Mouse (Mus musculus) hindbrain, embryonic 13.5 days (tissue): ENCODE data around the gene Rps21. TPM values are rescaled to one million over a fixed set of nuclear protein-coding genes. Genes with fewer than 3 reads are reported as not detected.

ENCODE experiments used
- ATAC-seq: fragments of 200-750 bp; cut with Nextera tagmentation; 2 replicates; pipeline ENCODE4 v1.8.0; 2017; ENCODE audit warnings: moderate TSS enrichment; ENCODE audit not compliant: low FRiP score
- H3K27ac ChIP-seq: fragments of 300-500 bp; sonication (generic); 2 replicates; pipeline ENCODE4 v1.5.1; 2015; ENCODE audit warnings: inconsistent platforms, mild to moderate bottlenecking, moderate library complexity
- H3K27me3 ChIP-seq: fragments of 300-500 bp; sonication (generic); 2 replicates; pipeline ENCODE4 v1.6.1; 2015; ENCODE audit warnings: mild to moderate bottlenecking, inconsistent platforms
- H3K36me3 ChIP-seq: fragments of 300-500 bp; sonication (generic); 2 replicates; pipeline ENCODE4 v1.6.1; 2015; ENCODE audit warnings: mild to moderate bottlenecking, inconsistent platforms
- H3K4me1 ChIP-seq: fragments of 300-500 bp; sonication (generic); replicated peaks from 2 replicates; pipeline ENCODE4 v1.6.1; 2015; ENCODE audit warnings: inconsistent platforms
- H3K4me2 ChIP-seq: fragments of 300-500 bp; sonication (generic); 2 replicates; pipeline ENCODE4 v1.6.1; 2015; ENCODE audit warnings: inconsistent platforms, mild to moderate bottlenecking, moderate library complexity
- H3K4me3 ChIP-seq: fragments of 300-500 bp; sonication (generic); 2 replicates; pipeline ENCODE4 v1.5.1; 2015; ENCODE audit warnings: mild to moderate bottlenecking, inconsistent platforms
- H3K9ac ChIP-seq: fragments of 300-500 bp; sonication (generic); 2 replicates; pipeline ENCODE4 v1.6.1; 2015; ENCODE audit warnings: mild to moderate bottlenecking, inconsistent platforms
- H3K9me3 ChIP-seq: fragments of 300-500 bp; sonication (generic); 2 replicates; pipeline ENCODE4 v1.6.1; 2016; ENCODE audit warnings: inconsistent platforms
- WGBS: fragments of 180-500 bp; shearing (Covaris S2); methylation state at CpG from one replicate; pipeline ENCODE4 v1.1.7; 2015; 5-methylcytosine and 5-hydroxymethylcytosine counted together
- polyA plus RNA-seq: library from polyadenylated mRNA; unstranded; fragments of >200 nt; fragmentation: Nextera tagmentation; extraction: Ambion mirVana; gene quantifications from 2 replicates; pipeline ENCODE4 v1.2.1, GENCODE M21; 2015

Rps21 gene
- polyA plus RNA-seq, 1 experiment from 2014 or later: 445 TPM

DNA sequence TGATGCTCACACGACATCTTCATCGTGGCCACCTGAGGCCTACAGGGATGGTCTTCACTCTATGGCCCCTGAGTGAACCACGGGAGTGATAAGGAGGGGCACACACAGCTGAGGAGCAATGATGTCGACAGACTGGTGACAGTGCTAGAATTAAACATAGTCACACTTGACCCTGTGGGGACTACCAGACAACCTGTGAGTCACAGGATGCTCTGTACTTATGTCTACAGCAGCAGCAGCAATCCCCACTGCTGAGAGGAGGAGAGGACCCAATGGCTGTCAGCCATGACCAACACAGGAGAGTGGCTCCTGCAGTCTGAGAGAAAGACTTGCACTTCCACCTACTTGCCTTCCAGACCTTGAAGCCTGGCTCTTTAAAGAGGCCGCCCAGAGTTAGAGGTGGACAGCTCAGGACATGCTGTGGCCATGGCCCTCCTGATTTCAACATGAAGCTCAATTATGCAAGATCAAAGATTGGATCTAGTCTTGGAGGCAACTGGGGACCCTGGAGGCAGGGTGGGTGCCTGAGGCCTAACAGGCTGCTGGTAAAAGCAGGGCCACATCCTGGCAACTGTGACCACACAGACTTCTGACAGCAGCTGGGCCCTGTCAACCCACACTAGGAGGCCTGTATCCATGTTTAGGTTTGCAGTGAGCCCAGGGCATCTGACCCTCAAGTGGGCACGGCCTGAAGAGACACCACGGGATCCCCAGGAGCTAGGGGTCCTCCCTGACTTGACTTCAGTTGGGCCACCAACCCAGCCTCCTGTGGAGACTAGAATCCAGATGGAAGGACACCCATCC lies 23.9 kb upstream of the Rps21 start:
- Histone ChIP-seq H3K4me1 (peaks cover 13% of the 10 kb centered on the region), H3K36me3 (no peaks in the 10 kb centered on the region), H3K4me3 (no peak overlapping the region), H3K27me3 (0 out of 2 replicates have a peak, but pooled peaks cover 8% of the 10 kb centered on the region), H3K9ac (no peak overlapping the region), H3K4me2 (no peak overlapping the region), H3K9me3 (no peaks in the 10 kb centered on the region), H3K27ac (no peak overlapping the region)
- ATAC-seq: no peak
- 86% methylated on average over 7 of the region's 7 CpGs for WGBS

DNA sequence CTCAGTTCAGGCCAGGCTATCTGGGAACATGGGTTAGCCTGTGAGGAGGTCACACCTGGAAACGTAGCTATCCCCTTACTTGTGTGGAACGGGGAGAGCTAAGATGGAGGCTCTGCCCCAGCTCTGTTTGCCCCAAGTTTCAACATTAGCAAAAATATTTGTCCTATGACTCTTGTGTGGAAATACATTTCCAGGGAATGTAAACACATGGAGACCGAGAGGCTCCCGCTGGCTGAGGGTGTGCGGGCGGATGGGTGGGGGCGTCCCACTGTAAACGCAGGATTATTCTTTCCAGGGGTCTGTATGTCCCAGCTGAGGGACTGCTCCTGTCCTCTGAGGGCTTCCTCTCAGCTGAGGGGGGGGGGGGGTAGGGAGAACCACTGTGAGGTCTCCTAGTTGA lies 22.8 kb upstream of the Rps21 start:
- no peak overlapping the region for H3K9ac ChIP-seq
- WGBS: 84% methylated on average over 8 of the region's 8 CpGs

DNA sequence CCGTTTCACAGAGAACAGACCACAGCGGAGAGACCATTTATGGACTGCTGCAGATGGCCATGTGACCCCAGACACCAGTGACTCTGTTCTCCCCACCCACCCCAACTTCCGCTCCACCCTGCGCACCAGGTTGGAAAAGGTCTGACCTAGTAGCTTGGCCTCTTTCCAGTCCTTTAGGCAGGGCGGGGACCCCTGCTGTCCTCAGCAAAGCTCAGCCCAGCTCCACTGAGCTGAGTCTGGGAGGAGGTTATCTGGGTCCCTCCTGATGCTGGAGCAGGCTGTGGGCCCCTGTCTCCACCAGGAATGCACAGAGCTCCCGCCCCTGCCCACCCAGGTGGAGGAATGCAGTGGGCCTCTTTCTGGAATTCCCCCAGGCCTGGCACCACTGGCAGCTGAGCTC lies 22.2 kb upstream of the Rps21 start:
- H3K4me2 ChIP-seq: no peak overlapping the region
- 0 out of 2 replicates have a peak, but pooled peaks cover 3% of the 10 kb centered on the region for H3K27me3 ChIP-seq
- no peak overlapping the region for H3K4me3 ChIP-seq
- H3K36me3 ChIP-seq: no peaks in the 10 kb centered on the region
- H3K27ac ChIP-seq: no peak overlapping the region
- 58% methylated on average over 6 of the region's 6 CpGs for WGBS
- no peaks in the 10 kb centered on the region for H3K9me3 ChIP-seq
- H3K9ac ChIP-seq: no peak overlapping the region
- peaks cover 8% of the 10 kb centered on the region; the same call in 1 of the 2 replicates for H3K4me1 ChIP-seq
- no peak for ATAC-seq

More for the DNA sequence above, 22.8 kb upstream of the Rps21 start:
- ATAC-seq: no peak
- Histone ChIP-seq H3K27ac (no peak overlapping the region), H3K4me2 (no peak overlapping the region), H3K4me1 (peaks cover 8% of the 10 kb centered on the region; the same call in 1 of the 2 replicates), H3K27me3 (0 out of 2 replicates have a peak, but pooled peaks cover 3% of the 10 kb centered on the region), H3K36me3 (no peaks in the 10 kb centered on the region), H3K9me3 (no peaks in the 10 kb centered on the region), H3K4me3 (no peak overlapping the region)

DNA sequence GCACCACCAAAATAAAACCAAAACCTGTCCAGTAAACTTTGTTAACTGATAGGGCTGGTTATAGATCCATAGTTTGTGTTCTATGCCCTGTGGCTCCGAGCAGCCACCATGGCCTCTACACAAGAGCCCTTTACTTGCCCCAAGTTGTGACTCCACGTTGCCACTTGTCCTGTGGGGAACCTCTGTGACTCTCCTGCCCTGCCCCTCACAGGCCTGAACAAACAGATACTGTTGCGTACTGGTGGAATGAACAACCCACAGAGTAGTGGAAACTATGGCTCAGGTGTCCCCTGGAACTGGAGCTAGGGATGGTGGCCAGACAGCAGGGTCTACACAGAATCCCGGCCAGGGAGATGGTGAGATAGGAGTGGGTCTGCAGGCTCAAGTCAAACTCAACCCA lies 21.4 kb upstream of the Rps21 start:
- H3K9me3 ChIP-seq: no peaks in the 10 kb centered on the region
- no peaks in the 10 kb centered on the region for H3K36me3 ChIP-seq
- no peak overlapping the region for H3K27ac ChIP-seq
- H3K27me3 ChIP-seq: 0 out of 2 replicates have a peak, but pooled peaks cover 3% of the 10 kb centered on the region
- WGBS: 92% methylated on average over 4 of the region's 4 CpGs
- H3K9ac ChIP-seq: no peak overlapping the region
- H3K4me3 ChIP-seq: no peak overlapping the region
- peaks cover 8% of the 10 kb centered on the region; the same call in 1 of the 2 replicates for H3K4me1 ChIP-seq
- ATAC-seq: no peak
- no peak overlapping the region for H3K4me2 ChIP-seq

DNA sequence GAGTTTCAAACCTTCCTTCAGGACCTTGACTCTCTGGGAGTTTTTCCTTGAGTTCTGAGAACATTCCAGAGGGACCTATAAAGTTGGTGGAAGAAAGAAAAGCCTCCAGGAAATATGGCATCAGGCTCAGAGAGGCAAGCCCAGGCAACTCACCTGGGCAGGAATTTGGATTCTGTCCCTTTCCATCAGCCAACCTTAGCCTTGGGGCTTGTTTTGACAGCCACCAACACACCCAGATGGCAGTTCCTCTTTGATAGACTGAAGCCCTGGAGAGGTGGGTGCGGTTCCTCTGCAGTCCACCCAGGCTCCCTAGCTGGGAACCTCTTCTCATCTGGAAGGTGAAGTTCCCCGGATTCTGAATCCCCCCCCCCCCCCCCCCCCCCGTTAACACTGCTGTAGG lies 20.7 kb upstream of the Rps21 start:
- Histone ChIP-seq H3K9ac (no peak overlapping the region), H3K27me3 (0 out of 2 replicates have a peak, but pooled peaks cover 3% of the 10 kb centered on the region), H3K9me3 (no peaks in the 10 kb centered on the region), H3K4me1 (peaks cover 8% of the 10 kb centered on the region; the same call in 1 of the 2 replicates), H3K4me3 (no peak overlapping the region), H3K36me3 (no peaks in the 10 kb centered on the region), H3K4me2 (no peak overlapping the region), H3K27ac (no peak overlapping the region)
- ATAC-seq: no peak
- 84% methylated on average over 2 of the region's 3 CpGs for WGBS

DNA sequence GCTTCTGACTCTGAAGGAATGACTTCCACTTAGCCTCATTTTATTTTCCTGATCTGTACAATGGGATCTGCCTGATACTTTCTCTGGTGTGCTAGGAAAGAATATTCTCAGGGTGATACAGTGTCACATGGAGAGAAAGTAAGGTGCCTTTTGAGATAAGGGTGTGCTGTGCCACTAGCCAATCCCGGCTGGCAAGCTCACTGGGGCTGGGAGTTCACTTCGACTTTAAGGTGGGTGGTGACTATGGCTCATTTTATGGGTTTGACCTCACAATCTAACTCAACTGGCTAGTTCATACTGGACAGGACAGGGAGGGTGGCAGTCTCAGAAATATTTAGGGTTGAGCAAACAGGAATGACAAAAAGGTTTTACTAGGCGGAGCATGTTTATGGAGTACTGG lies 20.2 kb upstream of the Rps21 start:
- H3K4me3 ChIP-seq: no peak overlapping the region
- no peaks in the 10 kb centered on the region for H3K36me3 ChIP-seq
- 0 out of 2 replicates have a peak, but pooled peaks cover 3% of the 10 kb centered on the region for H3K27me3 ChIP-seq
- no peak overlapping the region for H3K4me2 ChIP-seq
- peaks cover 8% of the 10 kb centered on the region; the same call in 1 of the 2 replicates for H3K4me1 ChIP-seq
- no peak for ATAC-seq
- no peak overlapping the region for H3K9ac ChIP-seq
- no peaks in the 10 kb centered on the region for H3K9me3 ChIP-seq
- H3K27ac ChIP-seq: no peak overlapping the region
- WGBS: 85% methylated on average over 3 of the region's 3 CpGs

DNA sequence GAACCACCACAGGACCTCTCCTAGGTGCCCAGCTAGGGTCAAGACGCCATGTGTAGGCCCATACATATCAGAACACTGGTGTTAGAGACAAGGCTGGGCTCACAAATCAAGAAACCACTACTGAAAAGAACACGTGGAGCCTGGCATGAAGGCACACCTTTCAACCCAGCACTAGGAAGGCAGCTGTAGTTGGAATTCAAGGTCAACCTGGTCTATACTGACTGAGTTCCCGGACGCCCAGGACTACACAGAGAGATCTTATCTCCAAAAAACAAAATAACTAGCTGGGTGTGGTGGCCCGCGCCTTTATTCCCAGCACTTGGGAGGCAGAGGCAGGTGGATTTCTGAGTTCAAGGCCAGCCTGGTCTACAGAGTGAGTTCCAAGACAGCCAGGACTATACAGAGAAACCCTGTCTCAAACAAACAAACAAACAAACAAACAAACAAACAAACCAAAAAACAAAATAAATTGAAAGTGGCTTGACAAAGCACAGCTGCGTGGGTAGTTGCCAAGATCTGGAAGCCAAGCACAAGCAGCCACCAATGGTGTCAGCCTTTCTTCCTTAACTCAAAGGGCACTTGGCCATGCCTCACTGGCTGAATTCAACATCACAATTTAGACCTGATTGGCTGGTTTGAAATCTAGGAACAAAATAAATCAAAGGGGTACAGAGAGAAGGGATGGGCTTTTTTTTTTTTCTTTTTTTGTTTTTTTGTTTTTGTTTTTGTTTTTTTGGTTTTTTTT lies 19.4 kb upstream of the Rps21 start:
- ATAC-seq: no peak
- 93% methylated on average over 7 of the region's 7 CpGs for WGBS

GRCm38 (mm10) chr2:180238591-180238990 lies 18.6 kb upstream of the Rps21 start:
- ATAC-seq: no peak

More for the DNA sequence above, 19.4 kb upstream of the Rps21 start:
- Histone ChIP-seq H3K4me2 (no peak overlapping the region), H3K4me1 (peaks cover 8% of the 10 kb centered on the region; the same call in 1 of the 2 replicates), H3K36me3 (no peaks in the 10 kb centered on the region), H3K9ac (no peak overlapping the region), H3K27me3 (0 out of 2 replicates have a peak, but pooled peaks cover 3% of the 10 kb centered on the region), H3K9me3 (no peaks in the 10 kb centered on the region), H3K4me3 (no peak overlapping the region), H3K27ac (no peak overlapping the region)

DNA sequence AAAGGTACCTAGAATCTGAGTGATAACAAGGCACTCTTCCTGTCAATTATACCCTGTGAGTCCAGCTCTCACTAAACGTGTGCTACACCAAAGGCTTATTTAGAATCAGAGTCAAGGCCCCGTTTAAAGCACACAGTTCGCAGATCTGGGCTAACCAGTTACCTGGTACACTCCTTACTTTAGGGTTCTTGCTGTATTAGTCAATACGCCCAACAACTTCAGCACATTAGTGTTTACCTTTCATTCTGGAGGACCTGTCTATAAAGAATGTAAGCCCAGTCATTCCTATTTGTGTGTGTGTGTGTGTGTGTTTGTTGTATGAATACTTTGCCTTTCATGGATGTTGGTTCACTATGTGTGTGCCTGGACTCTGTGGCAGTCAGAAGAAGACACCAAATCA lies 14.1 kb upstream of the Rps21 start:
- no peaks in the 10 kb centered on the region for H3K4me1 ChIP-seq
- H3K36me3 ChIP-seq: no peaks in the 10 kb centered on the region
- no peak overlapping the region for H3K4me2 ChIP-seq
- H3K4me3 ChIP-seq: no peak overlapping the region
- 90% methylated on average over 4 of the region's 4 CpGs for WGBS
- ATAC-seq: no peak
- H3K27me3 ChIP-seq: no peaks in the 10 kb centered on the region
- H3K9me3 ChIP-seq: no peaks in the 10 kb centered on the region
- H3K27ac ChIP-seq: no peak overlapping the region
- no peak overlapping the region for H3K9ac ChIP-seq

More at GRCm38 (mm10) chr2:180238591-180238990, 18.6 kb upstream of the Rps21 start:
- 86% methylated on average over 5 of the region's 5 CpGs for WGBS
- no peaks in the 10 kb centered on the region for H3K9me3 ChIP-seq
- H3K4me2 ChIP-seq: no peak overlapping the region
- peaks cover 8% of the 10 kb centered on the region; the same call in 1 of the 2 replicates for H3K4me1 ChIP-seq
- H3K27me3 ChIP-seq: 0 out of 2 replicates have a peak, but pooled peaks cover 3% of the 10 kb centered on the region
- H3K36me3 ChIP-seq: no peaks in the 10 kb centered on the region
- H3K27ac ChIP-seq: no peak overlapping the region
- H3K9ac ChIP-seq: no peak overlapping the region
- no peak overlapping the region for H3K4me3 ChIP-seq

- H3K9ac ChIP-seq: no peak overlapping the region
- H3K36me3 ChIP-seq: no peaks in the 10 kb centered on the region
- no peak overlapping the region for H3K4me3 ChIP-seq
- no peaks in the 10 kb centered on the region for H3K27me3 ChIP-seq
- no peak overlapping the region for H3K4me2 ChIP-seq
- H3K4me1 ChIP-seq: peaks cover 6% of the 10 kb centered on the region; the same call in 1 of the 2 replicates
- 83% methylated on average over 5 of the region's 5 CpGs for WGBS
- no peak for ATAC-seq
- no peak overlapping the region for H3K27ac ChIP-seq
- no peaks in the 10 kb centered on the region for H3K9me3 ChIP-seq
Observed at GRCm38 (mm10) chr2:180247916-180248315, 9.3 kb upstream of the Rps21 start.

DNA sequence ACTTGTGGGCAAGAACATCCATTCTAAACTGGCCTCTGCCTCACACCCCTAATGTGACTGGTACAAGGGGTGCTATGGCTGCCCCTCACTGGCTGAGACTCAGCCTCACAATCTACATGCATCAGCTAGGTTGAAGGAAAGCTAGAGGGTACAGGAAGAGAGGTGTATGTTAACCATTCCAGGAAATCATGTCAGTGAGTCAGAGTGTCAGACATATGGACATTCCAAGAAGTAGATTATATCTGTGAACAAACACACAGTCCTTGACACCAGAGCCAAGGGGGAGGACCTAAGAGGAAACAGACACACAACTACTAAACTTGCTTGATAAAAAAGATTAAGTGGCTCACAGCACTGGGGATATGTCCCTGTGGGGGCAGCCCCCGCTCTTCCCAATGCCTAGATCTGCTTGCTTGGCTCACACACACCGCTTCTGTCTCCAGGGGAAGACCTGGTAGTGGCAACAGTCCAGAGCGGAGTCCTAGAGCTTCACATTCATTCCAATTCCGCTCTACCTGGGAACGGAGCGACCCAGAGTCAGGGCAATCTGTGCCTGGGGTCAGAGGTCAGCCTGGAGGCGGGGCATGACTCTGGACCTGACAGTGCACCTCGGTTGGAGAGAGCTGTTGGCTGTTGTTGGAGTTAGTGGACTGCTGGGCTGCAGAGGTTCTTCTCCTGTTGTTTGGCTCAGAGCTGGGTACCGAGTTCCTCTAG lies 8.1 kb upstream of the Rps21 start:
- peaks cover 6% of the 10 kb centered on the region; the same call in 1 of the 2 replicates for H3K4me1 ChIP-seq
- no peak overlapping the region for H3K27ac ChIP-seq
- H3K9me3 ChIP-seq: no peaks in the 10 kb centered on the region
- no peak overlapping the region for H3K9ac ChIP-seq
- H3K36me3 ChIP-seq: no peaks in the 10 kb centered on the region
- no peak overlapping the region for H3K4me3 ChIP-seq
- 72% methylated on average over 9 of the region's 9 CpGs for WGBS
- no peaks in the 10 kb centered on the region for H3K27me3 ChIP-seq
- no peak overlapping the region for H3K4me2 ChIP-seq
- no peak for ATAC-seq
